Comparison of ENCODE assay signal across 16 mouse cellular contexts in genomic region chr5:36719601-36720000, GRCm38 (mm10).
"Had no signal": no experiment of that assay in that cellular context is flagged by ENCODE, and none has a peak within 500 bp of the region (broad histone marks: within the 10 kb centered on the region; RNA-seq: fewer than 3 reads in every experiment).

No protein-coding gene starts in this region.

- H3K4me2 ChIP-seq: limb, embryonic 12.5 days; limb, embryonic 15.5 days; midbrain, embryonic 11.5 days had no signal

- H3K27ac ChIP-seq: kidney, postnatal 0 days; layer of hippocampus, adult 2 months; left cerebral cortex, adult 2 months; limb, embryonic 12.5 days; limb, embryonic 15.5 days had no signal

- DNase-seq: kidney, adult 2 months; layer of hippocampus, postnatal 36 days; left cerebral cortex, postnatal 4 days; lung, adult 2 months; lung, postnatal 14 days; lung, postnatal 4 days; midbrain, embryonic 14.5 days; thymus, adult 18-20 months; thymus, postnatal 14 days; thymus, postnatal 4 days had no signal

- H3K9ac ChIP-seq: limb, embryonic 12.5 days; limb, embryonic 15.5 days had no signal

- H3K9me3 ChIP-seq: limb, embryonic 12.5 days; limb, embryonic 15.5 days had no signal

- H3K36me3 ChIP-seq: limb, embryonic 12.5 days; limb, embryonic 15.5 days had no signal

- H3K27me3 ChIP-seq: limb, embryonic 15.5 days had no signal

- H3K4me3 ChIP-seq: layer of hippocampus, adult 2 months; left cerebral cortex, adult 2 months; limb, embryonic 12.5 days; limb, embryonic 15.5 days had no signal

- H3K4me1 ChIP-seq: limb, embryonic 12.5 days had no signal
